Mouse (Mus musculus) hindbrain, embryonic 11.5 days (tissue): ENCODE results near the gene Tm7sf3. TPM values are rescaled to one million over a fixed set of nuclear protein-coding genes. Genes with fewer than 3 reads are reported as not detected.

Experiments
- ATAC-seq: fragments of 200-750 bp; cut with Nextera tagmentation; 2 replicates; pipeline ENCODE4 v1.8.0; 2017; ENCODE audit warnings: mild to moderate bottlenecking, moderate TSS enrichment, moderate library complexity; ENCODE audit not compliant: low FRiP score
- DNase-seq: peaks from one replicate; pipeline ENCODE4 v3.0.0-alpha.2; 2015; ENCODE audit warnings: low spot score
- H3K27ac ChIP-seq: fragments of 300-500 bp; sonication (generic); 2 replicates; pipeline ENCODE4 v1.5.1; 2014; ENCODE audit warnings: mild to moderate bottlenecking, low read depth, low read length
- H3K27me3 ChIP-seq: fragments of 300-500 bp; sonication (generic); 2 replicates; pipeline ENCODE4 v1.6.1; 2014; ENCODE audit warnings: mild to moderate bottlenecking, low read length, moderate library complexity, mixed read lengths; ENCODE audit not compliant: control insufficient read depth, insufficient read depth
- H3K36me3 ChIP-seq: fragments of 300-500 bp; sonication (generic); 2 replicates; pipeline ENCODE4 v1.6.1; 2014; ENCODE audit warnings: mild to moderate bottlenecking, low read length, moderate library complexity, mixed read lengths; ENCODE audit not compliant: control insufficient read depth, insufficient read depth
- H3K4me1 ChIP-seq: fragments of 300-500 bp; sonication (generic); replicated peaks from 2 replicates; pipeline ENCODE4 v1.6.1; 2014; ENCODE audit warnings: low read length, mixed read lengths; ENCODE audit not compliant: control insufficient read depth, insufficient read depth
- H3K4me2 ChIP-seq: fragments of 300-500 bp; sonication (generic); replicated peaks from 2 replicates; pipeline ENCODE4 v1.6.1; 2014; ENCODE audit warnings: mild to moderate bottlenecking, low read depth, low read length
- H3K4me3 ChIP-seq: fragments of 300-500 bp; sonication (generic); 2 replicates; pipeline ENCODE4 v1.5.1; 2014; ENCODE audit warnings: low read depth, low read length
- H3K9ac ChIP-seq: fragments of 300-500 bp; sonication (generic); 2 replicates; pipeline ENCODE4 v1.6.1; 2014; ENCODE audit warnings: low read depth, low read length
- H3K9me3 ChIP-seq: fragments of 300-500 bp; sonication (generic); 2 replicates; pipeline ENCODE4 v1.6.1; 2016; ENCODE audit warnings: low read length; ENCODE audit not compliant: control insufficient read depth
- WGBS: fragments of 180-500 bp; shearing (Covaris S2); extraction: QIAGEN DNeasy Blood & Tissue Kit; methylation state at CpG from one replicate; pipeline ENCODE4 v1.1.7; 2014; 5-methylcytosine and 5-hydroxymethylcytosine counted together
- polyA plus RNA-seq: library from polyadenylated mRNA; unstranded; fragments of >200 nt; fragmentation: Nextera tagmentation; extraction: Ambion mirVana; gene quantifications from 2 replicates; pipeline ENCODE4 v1.2.1, GENCODE M21; 2014

Gene Tm7sf3
- polyA plus RNA-seq, 1 experiment from 2014 or later, result 27.8 TPM

GRCm38 (mm10) chr6:146640991-146641390 lies 1.6 kb downstream of the Tm7sf3 start:
- Histone ChIP-seq H3K9me3 (no peaks in the 10 kb centered on the region), H3K9ac (no peak overlapping the region), H3K27me3 (no peaks in the 10 kb centered on the region), H3K27ac (no peak overlapping the region), H3K4me2 (no peak overlapping the region), H3K4me1 (peaks cover 4% of the 10 kb centered on the region; the same call in 1 of the 2 replicates), H3K4me3 (no peak overlapping the region), H3K36me3 (no peaks in the 10 kb centered on the region)
- DNase-seq (no peak), ATAC-seq (no peak)
- 88% methylated on average over 6 of the region's 6 CpGs for WGBS

- Histone ChIP-seq H3K9me3 (no peaks in the 10 kb centered on the region), H3K4me3 (no peak overlapping the region), H3K4me1 (peaks cover 4% of the 10 kb centered on the region; the same call in 1 of the 2 replicates), H3K36me3 (no peaks in the 10 kb centered on the region), H3K27me3 (no peaks in the 10 kb centered on the region), H3K9ac (no peak overlapping the region), H3K4me2 (no peak overlapping the region), H3K27ac (no peak overlapping the region)
- no peak for DNase-seq
- 91% methylated on average over 7 of the region's 7 CpGs for WGBS
- no peak for ATAC-seq
Measured at GRCm38 (mm10) chr6:146640068-146640965, 2.3 kb downstream of the Tm7sf3 start.

DNA sequence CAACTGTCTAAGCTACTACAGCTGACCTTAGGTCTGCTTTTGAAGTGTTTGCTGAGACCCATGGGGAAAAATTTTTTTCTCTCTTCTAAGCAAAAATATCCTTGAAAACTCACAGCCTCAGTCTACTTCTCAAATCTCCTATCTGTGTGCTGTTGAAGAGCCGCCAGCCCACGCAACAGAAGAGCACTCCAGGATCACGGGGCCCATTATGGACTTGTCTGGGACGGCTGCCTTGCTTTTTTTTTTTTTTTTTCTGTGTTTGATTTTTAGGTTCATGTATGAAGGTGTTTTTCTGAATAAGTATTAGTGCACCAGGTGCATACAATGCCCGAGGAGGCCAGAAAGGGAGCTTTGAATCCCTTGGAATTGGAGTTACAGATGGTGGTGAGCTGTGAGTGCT lies 6.1 kb downstream of the Tm7sf3 start:
- Histone ChIP-seq H3K9ac (no peak overlapping the region), H3K27me3 (no peaks in the 10 kb centered on the region), H3K27ac (no peak overlapping the region), H3K4me3 (no peak overlapping the region), H3K4me2 (no peak overlapping the region), H3K36me3 (no peaks in the 10 kb centered on the region), H3K4me1 (no peaks in the 10 kb centered on the region), H3K9me3 (no peaks in the 10 kb centered on the region)
- no peak for DNase-seq
- ATAC-seq, result no peak
- WGBS, result 88% methylated on average over 5 of the region's 5 CpGs

DNA sequence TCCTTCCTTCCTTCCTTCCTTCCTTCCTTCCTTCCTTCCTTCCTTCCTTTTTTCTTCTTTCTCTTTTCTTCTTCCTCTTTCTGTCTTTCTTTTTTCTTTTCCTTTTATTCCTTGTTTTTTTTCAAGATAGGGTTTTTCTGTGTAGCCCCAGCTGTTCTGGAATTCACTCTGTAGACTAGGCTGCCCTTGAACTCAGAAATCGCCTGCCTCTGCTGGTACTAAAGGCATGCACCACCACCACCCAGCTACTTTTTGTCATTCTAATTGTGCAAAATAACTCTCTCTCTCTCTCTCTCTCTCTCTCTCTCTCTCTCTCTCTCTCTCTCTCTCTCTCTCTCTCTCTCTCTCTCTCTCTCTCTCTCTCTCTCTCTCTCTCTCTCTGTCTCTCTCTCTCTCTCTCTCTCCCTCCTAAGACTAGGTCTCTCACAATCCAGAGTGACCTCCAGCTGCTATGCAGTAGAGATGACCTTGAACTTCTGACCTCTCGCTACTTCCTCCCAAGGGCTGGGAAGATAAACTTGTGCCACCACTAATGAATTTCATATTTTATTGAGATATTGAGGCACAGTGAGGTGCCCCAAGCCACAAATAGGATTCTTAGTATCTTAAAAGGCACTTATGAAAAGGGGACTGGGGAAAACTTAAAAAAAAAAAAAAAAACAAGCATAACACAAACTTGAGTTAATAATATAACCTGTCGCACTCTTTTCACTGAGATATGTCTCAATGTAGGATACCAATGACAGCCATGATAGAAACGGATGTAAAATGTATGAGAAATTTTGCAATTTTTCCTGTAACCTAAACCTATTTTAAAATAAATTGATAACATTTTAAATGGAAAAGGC lies 7.6 kb downstream of the Tm7sf3 start:
- H3K9ac ChIP-seq, result no peak overlapping the region
- peak overlapping the region; percentile 67 for H3K4me3 ChIP-seq
- DNase-seq (peak; percentile 25), ATAC-seq (no peak)
- no peaks in the 10 kb centered on the region for H3K4me1 ChIP-seq
- H3K36me3 ChIP-seq, result no peaks in the 10 kb centered on the region
- no peak overlapping the region for H3K27ac ChIP-seq
- H3K9me3 ChIP-seq, result no peaks in the 10 kb centered on the region
- WGBS, result 64% methylated on average over 4 of the region's 4 CpGs
- no peaks in the 10 kb centered on the region for H3K27me3 ChIP-seq
- H3K4me2 ChIP-seq, result no peak overlapping the region

DNA sequence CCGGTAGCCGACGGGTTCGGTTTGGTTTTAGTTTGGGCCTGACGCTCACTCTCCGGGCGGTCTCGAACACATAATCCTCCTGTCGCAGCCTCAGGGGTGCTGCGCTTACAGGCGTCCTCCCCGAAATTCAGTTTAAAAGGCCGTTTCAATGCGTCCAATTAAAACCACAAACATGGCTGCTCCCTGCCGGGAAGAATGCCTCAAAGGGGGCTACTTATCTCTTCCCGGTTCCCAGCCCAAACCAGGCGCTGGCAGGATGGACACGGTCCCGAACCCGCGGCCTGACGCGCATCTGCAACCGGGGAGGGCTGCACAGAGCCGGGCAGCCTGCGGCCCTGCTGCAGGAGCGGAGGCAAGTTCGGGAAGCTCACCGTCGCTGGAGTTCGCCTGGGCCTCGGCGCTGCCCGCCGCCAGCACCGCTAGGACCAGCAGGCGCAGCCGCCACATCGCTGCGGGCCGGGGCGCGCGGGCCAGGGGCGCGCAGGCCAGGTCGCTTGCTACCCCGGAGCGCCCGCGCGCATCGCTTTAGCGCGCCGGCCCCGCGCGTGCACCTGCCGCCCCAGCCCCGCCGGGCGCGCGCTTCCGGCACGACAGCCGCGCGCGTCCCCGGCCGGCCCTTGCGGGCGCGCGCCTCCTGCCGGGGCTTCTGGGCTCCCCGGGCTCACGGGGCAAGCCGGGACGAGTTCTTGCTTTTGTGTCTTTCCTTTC lies 8.5 kb downstream of the Tm7sf3 start:
- no peaks in the 10 kb centered on the region for H3K4me1 ChIP-seq
- peak overlapping the region; percentile 68 for H3K27ac ChIP-seq
- peak overlapping the region; percentile 63 for H3K4me2 ChIP-seq
- peak; percentile 95 for ATAC-seq
- peak overlapping the region; percentile 67 for H3K4me3 ChIP-seq
- peak overlapping the region; percentile 84 for H3K9ac ChIP-seq
- H3K36me3 ChIP-seq, result no peaks in the 10 kb centered on the region
- under 1% methylated on average over 51 of the region's 82 CpGs for WGBS
- H3K9me3 ChIP-seq, result no peaks in the 10 kb centered on the region
- DNase-seq, result peak; percentile 94
- H3K27me3 ChIP-seq, result no peaks in the 10 kb centered on the region

- ATAC-seq (peak; percentile 23; the same call in 1 of the 2 replicates), DNase-seq (peak; percentile 54)
- H3K27me3 ChIP-seq, result no peaks in the 10 kb centered on the region
- H3K4me1 ChIP-seq, result no peaks in the 10 kb centered on the region
- H3K27ac ChIP-seq, result no peak overlapping the region
- peak overlapping the region; percentile 63 for H3K4me2 ChIP-seq
- whole genome bisulfite sequencing, result 14% methylated on average over 14 of the region's 14 CpGs
- H3K9ac ChIP-seq, result peak overlapping the region; percentile 84
- H3K36me3 ChIP-seq, result no peaks in the 10 kb centered on the region
- H3K9me3 ChIP-seq, result no peaks in the 10 kb centered on the region
- H3K4me3 ChIP-seq, result peak overlapping the region; percentile 67
Measured at GRCm38 (mm10) chr6:146633629-146634014, 9.0 kb downstream of the Tm7sf3 start.

GRCm38 (mm10) chr6:146633097-146633496 lies 9.5 kb downstream of the Tm7sf3 start:
- ATAC-seq, result no peak
- Histone ChIP-seq H3K36me3 (no peaks in the 10 kb centered on the region), H3K27ac (no peak overlapping the region), H3K9me3 (no peaks in the 10 kb centered on the region), H3K9ac (no peak overlapping the region), H3K27me3 (no peaks in the 10 kb centered on the region), H3K4me3 (no peak overlapping the region; the same call in 1 of the 2 replicates), H3K4me1 (no peaks in the 10 kb centered on the region), H3K4me2 (peak overlapping the region; percentile 63; the same call in 1 of the 2 replicates)
- peak; percentile 33 for DNase-seq
- 48% methylated on average over 8 of the region's 8 CpGs for WGBS

GRCm38 (mm10) chr6:146632403-146632802 lies 10.2 kb downstream of the Tm7sf3 start:
- Histone ChIP-seq H3K27me3 (no peaks in the 10 kb centered on the region), H3K4me2 (no peak overlapping the region), H3K4me1 (no peaks in the 10 kb centered on the region), H3K36me3 (no peaks in the 10 kb centered on the region), H3K4me3 (no peak overlapping the region), H3K27ac (no peak overlapping the region), H3K9me3 (no peaks in the 10 kb centered on the region), H3K9ac (no peak overlapping the region)
- DNase-seq (no peak), ATAC-seq (no peak)
- 88% methylated on average over 9 of the region's 9 CpGs for WGBS
